Mouse (Mus musculus) C2C12 (cell line): ENCODE results near the gene Abhd13. TPM values are rescaled to one million over a fixed set of nuclear protein-coding genes. Genes with fewer than 3 reads are reported as not detected.

Experiments
- H3K27me3 ChIP-seq: one replicate; pipeline ENCODE4 v1.6.1; 2011; ENCODE audit not compliant: control insufficient read depth, insufficient read depth, insufficient read length
- H3K36me3 ChIP-seq: one replicate; pipeline ENCODE4 v1.6.1; 2011; ENCODE audit not compliant: control insufficient read depth, insufficient read depth
- H3K4me3 ChIP-seq: one replicate; pipeline ENCODE4 v1.5.1; 2011; ENCODE audit warnings: mild to moderate bottlenecking, control low read depth; ENCODE audit not compliant: poor library complexity, insufficient read depth, severe bottlenecking
- H3K79me2 ChIP-seq: one replicate; pipeline ENCODE4 v1.6.1; 2011; ENCODE audit not compliant: control insufficient read depth, insufficient read depth
- H3K79me3 ChIP-seq: one replicate; pipeline ENCODE4 v1.6.1; 2011; ENCODE audit warnings: low read depth, control low read depth
- H3ac ChIP-seq: one replicate; pipeline ENCODE3; 2011; ENCODE audit warnings: low read depth; ENCODE audit not compliant: control insufficient read depth, insufficient read length
- CEBPB ChIP-seq: IDR thresholded peaks from one replicate; pipeline ENCODE4 v1.6.1; 2011; ENCODE audit warnings: low read depth, mild to moderate bottlenecking, control low read depth, moderate library complexity
- CTCF ChIP-seq: IDR thresholded peaks from one replicate; pipeline ENCODE4 v1.5.1; 2011; ENCODE audit not compliant: control insufficient read depth, insufficient read depth, insufficient read length
- FOSL1 ChIP-seq: IDR thresholded peaks from one replicate; pipeline ENCODE4 v1.8.0; 2011; ENCODE audit warnings: mild to moderate bottlenecking, low read length; ENCODE audit not compliant: poor library complexity, insufficient read depth, severe bottlenecking
- MAX ChIP-seq: IDR thresholded peaks from one replicate; pipeline ENCODE4 v1.6.1; 2011; ENCODE audit warnings: mild to moderate bottlenecking, control low read depth
- MYOD1 ChIP-seq: IDR thresholded peaks from one replicate; pipeline ENCODE4 v1.6.1; 2011; ENCODE audit warnings: low read depth; ENCODE audit not compliant: control insufficient read depth, insufficient read length
- MYOG ChIP-seq: IDR thresholded peaks from one replicate; pipeline ENCODE4 v1.6.1; 2011; ENCODE audit not compliant: control insufficient read depth, insufficient read length; ENCODE audit errors: extremely low read depth
- USF1 ChIP-seq: IDR thresholded peaks from one replicate; pipeline ENCODE4 v1.6.1; 2011; ENCODE audit warnings: low read depth, mild to moderate bottlenecking, control low read depth, moderate library complexity
- polyA plus RNA-seq: library from polyadenylated mRNA; unstranded; fragments of >200 nt; fragmentation: generic; extraction: Trizol; gene quantifications from one replicate; pipeline ENCODE4 v1.2.1, GENCODE M21; 2012; ENCODE audit warnings: missing spikeins

The Abhd13 gene
- polyA plus RNA-seq, 1 experiment: 6.4 TPM

GRCm38 (mm10) chr8:10031177-10031576 lies 53.7 kb downstream of the Abhd13 start:
- Histone ChIP-seq H3K4me3 (no peak overlapping the region), H3K79me2 (no peaks in the 10 kb centered on the region), H3K36me3 (no peaks in the 10 kb centered on the region), H3ac (no peak overlapping the region), H3K27me3 (peaks cover 13% of the 10 kb centered on the region), H3K79me3 (no peaks in the 10 kb centered on the region)
- TF ChIP-seq MYOD1: no peak
- TF ChIP-seq FOSL1: no peak
- no peak for TF ChIP-seq CEBPB
- no peak for TF ChIP-seq CTCF
- no peak for TF ChIP-seq MYOG
- TF ChIP-seq MAX: no peak
- no peak for TF ChIP-seq USF1

GRCm38 (mm10) chr8:10040866-10041265 lies 63.4 kb downstream of the Abhd13 start:
- H3K36me3 ChIP-seq: no peaks in the 10 kb centered on the region
- no peaks in the 10 kb centered on the region for H3K79me3 ChIP-seq
- H3K27me3 ChIP-seq: peaks cover 2% of the 10 kb centered on the region
- H3ac ChIP-seq: no peak overlapping the region
- no peaks in the 10 kb centered on the region for H3K79me2 ChIP-seq
- TF ChIP-seq MAX (no peak), USF1 (no peak), CEBPB (no peak), MYOD1 (no peak), MYOG (no peak), FOSL1 (no peak), CTCF (no peak)
- H3K4me3 ChIP-seq: no peak overlapping the region

Other genes starting within 250 kb of the Abhd13 start
- gene Fam155a, start 206.5 kb upstream of the Abhd13 start, polyA plus RNA-seq: not detected
- not detected for gene Gm10217, start 113.5 kb upstream of the Abhd13 start, polyA plus RNA-seq
- 2.0 TPM for gene Lig4, start within 50 bp of the Abhd13 start, polyA plus RNA-seq
- gene Tnfsf13b, start 28.8 kb downstream of the Abhd13 start, polyA plus RNA-seq: 0.04 TPM
- gene Myo16, start 176.2 kb downstream of the Abhd13 start, polyA plus RNA-seq: 0.02 TPM